Mouse (Mus musculus) spleen, adult 2 months (tissue): ENCODE results near the gene Gpr137. TPM values are rescaled to one million over a fixed set of nuclear protein-coding genes. Genes with fewer than 3 reads are reported as not detected.

Experiments
- DNase-seq, 2 experiments: peaks; one replicate each; pipeline versions ENCODE4 v3.0.0 to v3.0.0-alpha.2; 2012 to 2021; ENCODE audit warnings: low spot score in 2 of 2, low read depth in 1 of 2
- H3K27ac ChIP-seq: fragments of 200-500 bp; 2 replicates; pipeline ENCODE4 v1.5.1; 2012; ENCODE audit warnings: low read length, inconsistent platforms; ENCODE audit not compliant: insufficient read depth
- H3K27me3 ChIP-seq: fragments of 200-500 bp; 2 replicates; pipeline ENCODE4 v1.6.1; 2012; ENCODE audit warnings: mild to moderate bottlenecking, moderate library complexity, low read length, inconsistent platforms; ENCODE audit not compliant: control insufficient read depth, insufficient read depth
- H3K36me3 ChIP-seq: fragments of 200-500 bp; 2 replicates; pipeline ENCODE4 v1.6.1; 2012; ENCODE audit warnings: mild to moderate bottlenecking, low read length, inconsistent platforms; ENCODE audit not compliant: control insufficient read depth, insufficient read depth
- H3K4me1 ChIP-seq: fragments of 200-500 bp; 2 replicates; pipeline ENCODE4 v1.6.1; 2011; ENCODE audit warnings: inconsistent platforms; ENCODE audit not compliant: control insufficient read depth, insufficient read depth, insufficient read length
- H3K4me3 ChIP-seq: fragments of 200-500 bp; 2 replicates; pipeline ENCODE4 v1.5.1; 2011; ENCODE audit warnings: mild to moderate bottlenecking, inconsistent platforms; ENCODE audit not compliant: insufficient read depth, insufficient read length; ENCODE audit errors: extremely low read depth
- CTCF ChIP-seq: fragments of 200-500 bp; IDR thresholded peaks from 2 replicates; pipeline ENCODE4 v1.5.1; 2011; ENCODE audit warnings: mild to moderate bottlenecking, inconsistent platforms; ENCODE audit not compliant: insufficient read depth, insufficient read length, insufficient replicate concordance; ENCODE audit errors: extremely low read depth
- POLR2A ChIP-seq: fragments of 200-500 bp; IDR thresholded peaks from 2 replicates; pipeline ENCODE4 v1.6.1; 2011; ENCODE audit warnings: low read depth, low read length, inconsistent platforms
- WGBS: fragments of 180-500 bp; shearing (Covaris S2); methylation state at CpG from one replicate; pipeline ENCODE4 v1.1.7; 2018; 5-methylcytosine and 5-hydroxymethylcytosine counted together
- polyA plus RNA-seq: library from polyadenylated mRNA; depleted of rRNA; stranded (reverse); fragments of >200 nt; gene quantifications from 2 replicates; pipeline ENCODE4 v1.2.3, GENCODE M21; 2012

Gene Gpr137
- polyA plus RNA-seq, 1 experiment = 54.6 TPM

- TF ChIP-seq POLR2A (no peak), CTCF (no peak)
- peaks cover 4% of the 10 kb centered on the region; the same call in 1 of the 2 replicates for H3K36me3 ChIP-seq
- WGBS = 59% methylated on average over 3 of the region's 3 CpGs
- H3K27me3 ChIP-seq = no peaks in the 10 kb centered on the region
- H3K4me3 ChIP-seq = no peak overlapping the region
- peaks cover 18% of the 10 kb centered on the region for H3K4me1 ChIP-seq
- H3K27ac ChIP-seq = no peak overlapping the region
- no peak for DNase-seq
Measured at GRCm38 (mm10) chr19:6978639-6978974, 36.3 kb upstream of the Gpr137 start.

DNA sequence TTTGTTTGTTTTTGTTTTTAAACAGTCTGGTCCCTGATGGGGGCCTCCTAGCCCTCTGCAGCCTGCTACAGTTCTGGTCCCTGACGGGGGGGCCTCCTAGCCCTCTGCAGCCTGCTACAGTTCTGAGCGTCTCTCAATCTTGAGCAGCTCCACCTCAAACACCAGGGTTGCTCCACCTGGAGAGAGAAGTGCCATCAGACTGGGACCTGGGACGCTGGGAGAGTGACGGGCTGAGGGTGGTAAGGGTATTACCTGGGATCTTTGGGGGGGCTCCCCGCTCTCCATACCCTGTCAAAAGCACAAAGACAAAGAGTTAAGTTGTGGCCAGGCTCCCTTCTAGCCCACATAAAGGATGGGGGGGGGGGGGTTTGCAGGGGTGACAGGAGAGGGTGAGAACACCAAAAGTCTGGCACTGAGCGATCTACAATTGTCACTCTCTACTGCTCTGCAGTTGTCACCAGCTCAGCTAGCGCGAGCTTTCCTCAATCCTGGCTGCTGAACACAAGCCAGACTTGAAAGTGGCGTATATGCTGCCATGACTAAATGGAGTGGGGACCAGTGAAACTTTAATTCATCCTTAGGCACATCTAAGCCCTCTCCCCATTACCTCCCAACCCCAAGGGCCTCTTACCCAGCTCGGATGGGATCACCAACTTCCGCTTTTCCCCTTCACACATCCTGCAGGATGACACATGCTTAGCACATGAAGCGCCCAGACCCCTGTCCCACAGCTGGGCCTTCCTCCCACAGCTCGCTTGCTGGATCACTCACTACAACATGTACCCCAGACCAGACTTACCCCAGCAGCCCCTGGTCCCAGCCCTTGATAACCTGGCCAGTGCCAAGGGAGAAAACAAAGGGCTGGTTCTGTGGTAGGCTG is 35.7 kb upstream of the Gpr137 start:
- Histone ChIP-seq H3K36me3 (peaks cover 4% of the 10 kb centered on the region; the same call in 1 of the 2 replicates), H3K27ac (no peak overlapping the region), H3K27me3 (no peaks in the 10 kb centered on the region), H3K4me3 (no peak overlapping the region), H3K4me1 (peaks cover 18% of the 10 kb centered on the region)
- no peak for TF ChIP-seq POLR2A
- WGBS = 90% methylated on average over 13 of the region's 13 CpGs
- DNase-seq = no peak

DNA sequence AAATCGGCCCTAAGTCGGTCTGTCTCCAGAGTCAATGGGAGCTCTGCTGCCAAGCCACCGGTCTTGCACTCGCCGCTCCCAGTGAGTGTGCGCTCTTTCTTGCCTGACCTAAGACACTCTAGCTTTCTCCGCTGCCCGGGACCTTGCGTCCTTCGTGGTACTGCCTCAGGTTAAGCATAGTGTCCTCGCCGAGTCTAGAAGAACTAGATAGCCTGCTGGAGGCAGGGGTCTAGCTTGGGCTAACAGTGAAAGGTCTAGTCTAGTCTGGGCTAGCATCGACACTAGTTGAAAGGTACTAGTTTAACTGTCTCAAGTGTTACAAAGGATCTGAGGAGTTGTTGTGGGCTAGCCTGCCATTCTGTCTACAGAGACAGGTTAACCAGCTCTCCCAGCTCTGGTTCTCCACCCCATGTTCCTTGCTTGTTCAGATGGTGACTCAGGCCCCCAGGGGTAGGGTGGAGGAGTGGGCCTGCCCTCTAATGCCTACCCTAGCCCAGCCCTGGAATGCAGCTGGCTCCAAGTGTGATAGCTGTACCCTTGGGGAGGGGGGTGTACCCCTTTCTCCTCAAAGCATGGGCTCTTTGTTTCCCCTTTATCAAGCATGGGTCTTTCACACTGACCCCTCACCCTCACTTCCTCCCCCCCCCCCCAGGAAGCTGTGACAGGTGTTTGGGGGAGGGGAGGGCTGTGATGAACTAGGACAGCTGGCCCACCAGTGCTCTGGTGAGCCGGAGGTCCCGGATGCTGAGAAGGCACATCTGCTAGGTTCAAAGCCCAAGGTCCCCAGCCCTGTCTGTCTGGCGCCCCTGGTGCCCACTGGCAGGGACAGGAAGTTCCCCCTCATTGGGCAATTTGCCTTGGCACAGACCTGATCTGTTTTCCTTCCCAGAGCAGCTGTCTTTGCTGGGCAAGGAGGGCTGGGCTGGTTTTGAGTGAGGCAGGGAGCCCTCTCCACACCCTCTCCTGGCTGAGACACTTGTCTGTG is 33.5 kb upstream of the Gpr137 start, which contains the start of gene Plcb3:
Gene Plcb3, minus strand, starts transcription at position 934 of the 985 bp plus-strand sequence.
- peaks cover 18% of the 10 kb centered on the region for H3K4me1 ChIP-seq
- H3K27me3 ChIP-seq = no peaks in the 10 kb centered on the region
- H3K36me3 ChIP-seq = peaks cover 4% of the 10 kb centered on the region; the same call in 1 of the 2 replicates
- peak within 1 kb of the TSS; percentile 65 for H3K27ac ChIP-seq
- under 1% methylated on average over 16 of the region's 16 CpGs for WGBS
- TF ChIP-seq POLR2A (no peak), CTCF (0 out of 2 replicates have a peak, but pooled peaks have one; percentile 20)
- H3K4me3 ChIP-seq = peak within 1 kb of the TSS; percentile 65
- DNase-seq = peak; percentile 25 to 45

DNA sequence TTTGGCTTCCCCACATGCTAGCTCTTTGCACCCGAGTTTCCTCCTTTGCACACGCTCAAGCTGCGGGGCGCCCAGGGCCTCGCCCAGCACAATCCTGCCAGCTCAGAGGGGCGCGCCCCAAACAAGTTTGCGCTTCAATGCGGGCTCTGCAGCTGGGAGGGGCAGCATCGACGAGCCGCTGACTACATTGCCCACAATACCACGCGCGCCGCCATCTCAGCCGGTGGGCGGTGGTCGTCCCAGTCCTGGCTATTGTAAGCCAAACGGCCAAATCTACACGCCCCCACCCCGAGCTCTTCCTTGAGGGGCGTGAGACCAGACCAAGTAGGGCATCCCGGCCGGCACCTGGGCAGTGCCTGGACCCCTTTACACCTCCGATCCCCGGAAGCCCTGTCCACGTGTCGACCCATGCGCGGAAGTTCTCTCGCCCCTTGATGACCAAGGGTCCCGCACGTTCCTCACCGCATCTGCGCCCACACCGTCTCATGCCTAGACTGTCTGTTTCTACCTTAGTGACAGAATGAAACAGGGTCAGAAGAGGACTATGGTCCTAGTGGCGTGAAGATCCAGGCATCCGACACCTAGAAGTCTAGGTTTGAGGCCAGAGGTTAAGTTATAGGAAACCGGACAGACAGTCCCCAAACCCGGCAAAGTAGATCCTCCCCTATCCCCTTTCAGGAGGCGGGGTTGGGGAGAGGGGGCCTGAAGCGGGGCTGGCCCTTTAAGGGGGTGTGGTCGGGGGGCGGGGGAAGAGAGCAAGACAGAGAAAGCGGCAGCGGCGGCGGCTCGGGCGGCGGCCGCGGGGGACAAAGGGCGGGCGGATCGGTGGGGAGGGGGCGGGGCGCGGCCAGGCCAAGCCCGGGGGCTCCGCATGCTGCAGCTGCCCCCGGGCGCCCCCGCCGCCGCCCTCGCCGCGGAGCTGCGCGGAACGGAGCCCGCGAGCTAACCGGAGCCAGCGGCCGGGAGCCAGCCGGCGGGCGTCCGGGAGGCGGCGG is 32.2 kb upstream of the Gpr137 start, which contains the start of gene Ppp1r14b:
Gene Ppp1r14b, plus strand, starts transcription at position 758 of the 995 bp plus-strand sequence.
- Histone ChIP-seq H3K27ac (peak within 1 kb of the TSS; percentile 69), H3K36me3 (peaks cover 4% of the 10 kb centered on the region; the same call in 1 of the 2 replicates), H3K4me1 (peaks cover 22% of the 10 kb centered on the region), H3K27me3 (no peaks in the 10 kb centered on the region), H3K4me3 (peak within 1 kb of the TSS; percentile 70)
- under 1% methylated on average over 68 of the region's 84 CpGs for WGBS
- no peak for TF ChIP-seq CTCF
- no peak for TF ChIP-seq POLR2A
- peak; percentile 45 to 74 for DNase-seq

- no peak for DNase-seq
- 36% methylated on average over 12 of the region's 12 CpGs for WGBS
- peaks cover 24% of the 10 kb centered on the region for H3K4me1 ChIP-seq
- peaks cover 4% of the 10 kb centered on the region; the same call in 1 of the 2 replicates for H3K36me3 ChIP-seq
- H3K27ac ChIP-seq = no peak overlapping the region
- TF ChIP-seq CTCF = no peak
- H3K27me3 ChIP-seq = no peaks in the 10 kb centered on the region
- H3K4me3 ChIP-seq = no peak overlapping the region
Measured at GRCm38 (mm10) chr19:6973581-6974190, 31.4 kb upstream of the Gpr137 start.
